Mouse (Mus musculus): ENCODE results near the gene Olfr521. TPM values are rescaled to one million over a fixed set of nuclear protein-coding genes. Genes with fewer than 3 reads are reported as not detected.
"Not testable (repeated sequence)": the region's sequence is repeated elsewhere in the genome, so short reads cannot be mapped to it uniquely, and the experiment has no call there.

Gene Olfr521
- polyA plus RNA-seq, 1 experiment: not detected

DNA sequence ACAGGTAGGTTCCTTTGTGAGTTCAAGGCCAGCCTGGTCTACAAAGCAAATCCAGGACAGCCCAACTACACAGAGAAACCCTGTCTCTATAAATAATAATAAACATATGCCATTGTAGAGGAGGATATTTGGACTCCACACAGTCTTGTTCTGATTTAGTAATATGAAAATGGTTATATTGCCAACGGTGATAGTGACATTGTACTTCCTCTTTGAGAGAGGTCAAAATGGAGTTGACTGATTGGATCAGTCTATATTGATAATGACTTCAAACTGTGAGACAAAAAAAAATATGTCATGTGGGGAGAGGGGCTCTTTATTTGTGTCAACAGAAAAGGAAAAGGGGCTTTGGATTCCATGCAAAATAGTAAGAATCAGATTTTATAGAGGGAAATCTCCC is 42.0 kb downstream of the Olfr521 start:
- no peaks in the 10 kb centered on the region for H3K4me1 ChIP-seq (ENCODE audit: control insufficient read depth, insufficient read depth, low read length)
- TF ChIP-seq POLR2A (IDR thresholded peaks at IDR 0.05; ENCODE audit: low read depth, low read length) (no peak), CTCF (conservative IDR thresholded peaks at IDR 0.05; ENCODE audit: insufficient read depth, insufficient read length, low read depth, low read length) (no peak)
- DNase-seq: no peak

DNA sequence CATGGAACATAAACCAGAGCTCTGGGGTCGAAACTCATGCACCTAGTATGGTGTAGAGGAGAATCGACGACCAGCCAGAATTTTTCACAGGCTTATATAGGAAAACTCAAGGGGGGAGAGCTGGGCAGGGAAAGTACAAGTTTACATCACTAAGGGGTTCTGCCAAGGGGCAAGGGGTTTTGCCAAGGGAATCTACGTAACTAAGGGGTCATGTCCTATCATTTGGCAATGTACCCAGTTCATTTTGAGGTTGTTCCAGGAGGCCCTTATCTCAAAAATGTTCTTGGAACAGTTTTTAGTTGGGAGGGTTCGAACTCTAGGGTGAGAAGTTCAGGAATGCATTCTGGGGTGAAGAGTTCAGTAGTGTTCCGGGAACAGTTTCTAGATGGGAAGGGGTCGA is 43.7 kb downstream of the Olfr521 start:
- H3K27me3 ChIP-seq (replicated peaks; ENCODE audit: control insufficient read depth, insufficient read depth, low read length); H3K36me3 ChIP-seq (ENCODE audit: control insufficient read depth, insufficient read depth, low read length); H3K4me1 ChIP-seq (ENCODE audit: control insufficient read depth, insufficient read depth, low read length); H3K4me3 ChIP-seq (ENCODE audit: insufficient read depth, low read depth, low read length); H3K27ac ChIP-seq (ENCODE audit: insufficient read depth, low read depth, low read length): not testable (repeated sequence)
- WGBS: 59% methylated on average over 7 of the region's 7 CpGs
- peak; percentile 26 for DNase-seq

More for the DNA sequence above, 42.0 kb downstream of the Olfr521 start:
- Histone ChIP-seq H3K27me3 (replicated peaks; ENCODE audit: control insufficient read depth, insufficient read depth, low read length) (no peaks in the 10 kb centered on the region), H3K36me3 (ENCODE audit: control insufficient read depth, insufficient read depth, low read length) (no peaks in the 10 kb centered on the region), H3K4me3 (ENCODE audit: insufficient read depth, low read depth, low read length) (no peak overlapping the region), H3K27ac (ENCODE audit: insufficient read depth, low read depth, low read length) (no peak overlapping the region)
- 66% methylated on average over 1 of the region's 1 CpGs for WGBS

GRCm38 (mm10) chr7:99810814-99811213 is 47.5 kb downstream of the Olfr521 start:
- Histone ChIP-seq H3K27ac (ENCODE audit: insufficient read depth, low read depth, low read length) (no peak overlapping the region), H3K4me3 (ENCODE audit: insufficient read depth, low read depth, low read length) (no peak overlapping the region), H3K36me3 (ENCODE audit: control insufficient read depth, insufficient read depth, low read length) (no peaks in the 10 kb centered on the region), H3K27me3 (replicated peaks; ENCODE audit: control insufficient read depth, insufficient read depth, low read length) (no peaks in the 10 kb centered on the region), H3K4me1 (ENCODE audit: control insufficient read depth, insufficient read depth, low read length) (no peaks in the 10 kb centered on the region)
- TF ChIP-seq POLR2A (IDR thresholded peaks at IDR 0.05; ENCODE audit: low read depth, low read length) (no peak), CTCF (conservative IDR thresholded peaks at IDR 0.05; ENCODE audit: insufficient read depth, insufficient read length, low read depth, low read length) (no peak)
- 91% methylated on average over 2 of the region's 2 CpGs for WGBS
- no peak for DNase-seq

DNA sequence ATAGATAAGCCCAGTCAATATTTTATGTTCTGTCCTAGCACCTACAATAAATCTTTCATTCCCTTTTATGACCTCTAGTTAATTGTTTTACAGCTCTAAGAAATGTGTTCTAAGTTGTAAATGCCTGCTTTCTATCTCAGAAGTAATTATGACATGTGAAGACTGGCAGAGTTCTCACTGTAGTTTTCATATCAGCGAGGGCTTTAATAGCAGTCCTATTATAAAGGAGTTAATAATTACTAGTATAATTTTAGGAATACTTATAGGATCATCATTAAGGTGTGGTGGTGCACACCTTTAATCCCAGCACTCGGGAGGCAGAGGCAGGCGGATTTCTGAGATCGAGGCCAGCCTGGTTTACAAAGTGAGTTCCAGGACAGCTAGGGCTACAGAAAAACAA is 48.4 kb downstream of the Olfr521 start:
- 89% methylated on average over 4 of the region's 4 CpGs for WGBS
- H3K4me3 ChIP-seq (ENCODE audit: insufficient read depth, low read depth, low read length): no peak overlapping the region

DNA sequence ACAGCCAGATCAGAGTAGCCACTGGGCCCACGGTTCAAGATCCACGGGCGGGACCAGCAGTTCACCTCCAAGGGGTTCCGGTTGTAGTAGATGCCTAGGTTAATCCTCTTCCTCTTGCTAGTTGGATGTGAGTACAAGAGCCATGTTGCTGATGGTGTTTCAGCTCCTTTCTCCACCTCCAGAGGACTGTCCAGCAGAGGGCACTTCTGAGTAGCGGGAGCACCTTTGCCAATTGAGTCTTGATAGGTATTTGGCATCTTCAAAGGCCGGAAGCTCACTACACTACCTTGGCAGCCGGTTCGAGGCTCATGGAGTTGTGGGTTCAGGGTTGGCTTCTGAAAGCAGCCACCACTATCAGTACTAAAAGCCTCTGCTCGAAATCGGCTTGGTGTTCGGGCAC is 50.1 kb downstream of the Olfr521 start:
- no peaks in the 10 kb centered on the region for H3K36me3 ChIP-seq (ENCODE audit: control insufficient read depth, insufficient read depth, low read length)
- peak; percentile 48 for DNase-seq
- H3K4me1 ChIP-seq (ENCODE audit: control insufficient read depth, insufficient read depth, low read length): no peaks in the 10 kb centered on the region
- TF ChIP-seq CTCF (conservative IDR thresholded peaks at IDR 0.05; ENCODE audit: insufficient read depth, insufficient read length, low read depth, low read length) (peak; percentile 78), POLR2A (IDR thresholded peaks at IDR 0.05; ENCODE audit: low read depth, low read length) (no peak)
- no peak overlapping the region for H3K4me3 ChIP-seq (ENCODE audit: insufficient read depth, low read depth, low read length)
- no peak overlapping the region for H3K27ac ChIP-seq (ENCODE audit: insufficient read depth, low read depth, low read length)
- 92% methylated on average over 11 of the region's 11 CpGs for WGBS
- H3K27me3 ChIP-seq (replicated peaks; ENCODE audit: control insufficient read depth, insufficient read depth, low read length): no peaks in the 10 kb centered on the region

More for the DNA sequence above, 48.4 kb downstream of the Olfr521 start:
- TF ChIP-seq POLR2A (IDR thresholded peaks at IDR 0.05; ENCODE audit: low read depth, low read length): no peak
- TF ChIP-seq CTCF (conservative IDR thresholded peaks at IDR 0.05; ENCODE audit: insufficient read depth, insufficient read length, low read depth, low read length): no peak
- Histone ChIP-seq H3K4me1 (ENCODE audit: control insufficient read depth, insufficient read depth, low read length) (no peaks in the 10 kb centered on the region), H3K27ac (ENCODE audit: insufficient read depth, low read depth, low read length) (no peak overlapping the region), H3K36me3 (ENCODE audit: control insufficient read depth, insufficient read depth, low read length) (no peaks in the 10 kb centered on the region), H3K27me3 (replicated peaks; ENCODE audit: control insufficient read depth, insufficient read depth, low read length) (no peaks in the 10 kb centered on the region)
- DNase-seq: no peak

GRCm38 (mm10) chr7:99818181-99818725 is 54.9 kb downstream of the Olfr521 start:
- H3K4me3 ChIP-seq (ENCODE audit: insufficient read depth, low read depth, low read length); H3K27ac ChIP-seq (ENCODE audit: insufficient read depth, low read depth, low read length); DNase-seq; H3K27me3 ChIP-seq (replicated peaks; ENCODE audit: control insufficient read depth, insufficient read depth, low read length); H3K36me3 ChIP-seq (ENCODE audit: control insufficient read depth, insufficient read depth, low read length); H3K4me1 ChIP-seq (ENCODE audit: control insufficient read depth, insufficient read depth, low read length): not testable (repeated sequence)
- 44% methylated on average over 9 of the region's 9 CpGs for WGBS

Other genes starting within 250 kb of the Olfr521 start
- gene Arrb1, start 228.0 kb upstream of the Olfr521 start, polyA plus RNA-seq (2012; rRNA removed): 47.1 and 48.8 TPM in 2 replicates
- gene Tpbgl, start 136.4 kb upstream of the Olfr521 start, polyA plus RNA-seq (2012; rRNA removed): 3.8 and 4.0 TPM in 2 replicates
- gene Slco2b1, start 52.2 kb upstream of the Olfr521 start, polyA plus RNA-seq (2012; rRNA removed): 28.4 and 35.0 TPM in 2 replicates
- gene Olfr520, start 33.2 kb upstream of the Olfr521 start, polyA plus RNA-seq (2012; rRNA removed): not detected in 2 replicates
- 1.9 and 2.2 TPM in 2 replicates for gene Neu3, start 64.9 kb downstream of the Olfr521 start, polyA plus RNA-seq (2012; rRNA removed)
- gene Xrra1, start 95.6 kb downstream of the Olfr521 start, polyA plus RNA-seq (2012; rRNA removed): 0.22 and 0.24 TPM in 2 replicates
- 26.8 and 39.7 TPM in 2 replicates for gene Spcs2, start 100.0 kb downstream of the Olfr521 start, polyA plus RNA-seq (2012; rRNA removed)
- 5.6 and 5.7 TPM in 2 replicates for gene Rnf169, start 216.9 kb downstream of the Olfr521 start, polyA plus RNA-seq (2012; rRNA removed)
- 0.23 and 0.36 TPM in 2 replicates for gene Chrdl2, start 242.7 kb downstream of the Olfr521 start, polyA plus RNA-seq (2012; rRNA removed)